Mouse (Mus musculus) hindbrain, embryonic 10.5 days (tissue): ENCODE data around the gene Atg101. TPM values are rescaled to one million over a fixed set of nuclear protein-coding genes. Genes with fewer than 3 reads are reported as not detected.

Experiments
- DNase-seq: peaks from one replicate; pipeline ENCODE4 v3.0.0-alpha.2; 2017; ENCODE audit warnings: low spot score
- H3K27ac ChIP-seq: fragments of 300-500 bp; sonication (generic); 2 replicates; pipeline ENCODE4 v1.5.1; 2016; ENCODE audit warnings: mild to moderate bottlenecking, moderate library complexity
- H3K27me3 ChIP-seq: fragments of 300-500 bp; sonication (generic); 2 replicates; pipeline ENCODE4 v1.6.1; 2016; ENCODE audit warnings: mild to moderate bottlenecking; ENCODE audit not compliant: poor library complexity, insufficient read depth, severe bottlenecking
- H3K36me3 ChIP-seq: fragments of 300-500 bp; sonication (generic); 2 replicates; pipeline ENCODE4 v1.6.1; 2016; ENCODE audit warnings: mild to moderate bottlenecking, moderate library complexity
- H3K4me1 ChIP-seq: fragments of 300-500 bp; sonication (generic); replicated peaks from 2 replicates; pipeline ENCODE4 v1.6.1; 2016; ENCODE audit warnings: mild to moderate bottlenecking
- H3K4me3 ChIP-seq: fragments of 300-500 bp; sonication (generic); 2 replicates; pipeline ENCODE4 v1.5.1; 2016; ENCODE audit warnings: mild to moderate bottlenecking, moderate library complexity
- H3K9me3 ChIP-seq: fragments of 300-500 bp; sonication (generic); 2 replicates; pipeline ENCODE4 v1.6.1; 2016; ENCODE audit warnings: mild to moderate bottlenecking, moderate library complexity
- WGBS: fragments of 180-500 bp; shearing (Covaris S2); methylation state at CpG from one replicate; pipeline ENCODE4 v1.1.7; 2016; 5-methylcytosine and 5-hydroxymethylcytosine counted together
- polyA plus RNA-seq: library from polyadenylated mRNA; unstranded; fragments of >200 nt; fragmentation: Nextera tagmentation; extraction: Ambion mirVana; gene quantifications from 2 replicates; pipeline ENCODE4 v1.2.1, GENCODE M21; 2016

Gene Atg101
- polyA plus RNA-seq, 1 experiment from 2014 or later: 82.1 TPM

- Histone ChIP-seq H3K27ac (no peak overlapping the region), H3K36me3 (peaks cover 13% of the 10 kb centered on the region), H3K27me3 (no peaks in the 10 kb centered on the region), H3K9me3 (no peaks in the 10 kb centered on the region), H3K4me1 (peaks cover 16% of the 10 kb centered on the region), H3K4me3 (no peak overlapping the region)
- 89% methylated on average over 11 of the region's 11 CpGs for WGBS
- no peak for DNase-seq
These were observed 12.0 kb downstream of the Atg101 start for GRCm38 (mm10) chr15:101296091-101296490.

- Histone ChIP-seq H3K36me3 (no peaks in the 10 kb centered on the region), H3K4me3 (peak overlapping the region; percentile 41), H3K27me3 (no peaks in the 10 kb centered on the region), H3K4me1 (peaks cover 16% of the 10 kb centered on the region), H3K27ac (peak overlapping the region; percentile 78; the same call in 1 of the 2 replicates), H3K9me3 (no peaks in the 10 kb centered on the region)
- WGBS: 24% methylated on average over 7 of the region's 7 CpGs
- DNase-seq: no peak
These were observed 13.9 kb downstream of the Atg101 start for GRCm38 (mm10) chr15:101297988-101298387.

DNA sequence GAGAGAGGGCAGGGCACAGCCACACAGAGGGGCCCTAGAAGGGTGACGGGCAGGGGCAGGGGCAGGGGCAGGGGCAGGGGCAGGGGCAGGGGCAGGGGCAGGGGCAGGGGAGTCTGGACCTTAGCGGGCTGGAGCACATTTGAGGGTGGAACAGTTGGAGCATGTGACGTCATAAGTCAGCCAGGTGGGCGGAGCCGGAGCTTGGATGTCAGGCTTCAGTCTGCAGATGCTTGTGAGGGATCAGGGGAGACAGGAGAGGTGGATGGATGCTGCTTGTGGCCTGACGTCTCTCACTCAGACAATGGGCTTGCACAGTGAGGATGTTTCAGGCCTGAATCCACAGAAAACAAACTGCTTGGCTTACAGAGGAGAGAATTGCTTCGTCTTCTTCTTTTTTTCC lies 14.5 kb downstream of the Atg101 start:
- H3K27ac ChIP-seq: peak overlapping the region; percentile 78
- 15% methylated on average over 7 of the region's 7 CpGs for WGBS
- H3K4me3 ChIP-seq: peak overlapping the region; percentile 41
- H3K4me1 ChIP-seq: peaks cover 16% of the 10 kb centered on the region
- no peaks in the 10 kb centered on the region for H3K27me3 ChIP-seq
- DNase-seq: peak; percentile 55
- H3K36me3 ChIP-seq: no peaks in the 10 kb centered on the region
- H3K9me3 ChIP-seq: no peaks in the 10 kb centered on the region

DNA sequence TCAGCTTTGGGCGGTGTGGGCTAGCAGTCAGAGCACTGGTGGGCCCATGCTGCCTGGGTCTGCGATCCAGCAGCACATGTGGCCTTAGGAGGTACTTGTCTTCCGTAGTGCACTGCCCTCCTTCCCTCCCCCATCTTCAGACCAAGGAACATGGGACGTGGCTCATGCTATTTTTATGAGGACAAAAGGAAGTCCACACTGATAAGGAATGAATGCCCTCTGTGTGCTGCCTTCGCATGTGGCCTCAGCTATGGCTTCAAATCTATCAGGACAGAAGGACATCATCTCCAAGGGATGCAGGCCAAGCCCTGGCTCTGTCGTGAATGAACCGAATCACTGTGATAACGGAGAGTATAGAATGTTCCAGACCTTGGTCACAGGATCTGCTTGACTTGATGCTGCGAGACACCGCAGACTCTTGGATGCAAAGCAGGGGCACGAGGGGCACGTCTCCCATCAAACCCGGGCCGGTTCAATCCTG lies 15.4 kb downstream of the Atg101 start:
- Histone ChIP-seq H3K27me3 (no peaks in the 10 kb centered on the region), H3K9me3 (no peaks in the 10 kb centered on the region), H3K4me3 (no peak overlapping the region), H3K36me3 (no peaks in the 10 kb centered on the region), H3K4me1 (peaks cover 10% of the 10 kb centered on the region), H3K27ac (no peak overlapping the region)
- WGBS: 84% methylated on average over 14 of the region's 14 CpGs
- DNase-seq: no peak

- Histone ChIP-seq H3K27me3 (no peaks in the 10 kb centered on the region), H3K4me1 (peaks cover 10% of the 10 kb centered on the region), H3K36me3 (no peaks in the 10 kb centered on the region), H3K9me3 (no peaks in the 10 kb centered on the region), H3K27ac (no peak overlapping the region), H3K4me3 (no peak overlapping the region)
- 79% methylated on average over 6 of the region's 6 CpGs for whole genome bisulfite sequencing
- DNase-seq: no peak
These were observed 16.1 kb downstream of the Atg101 start for GRCm38 (mm10) chr15:101300128-101300527.

DNA sequence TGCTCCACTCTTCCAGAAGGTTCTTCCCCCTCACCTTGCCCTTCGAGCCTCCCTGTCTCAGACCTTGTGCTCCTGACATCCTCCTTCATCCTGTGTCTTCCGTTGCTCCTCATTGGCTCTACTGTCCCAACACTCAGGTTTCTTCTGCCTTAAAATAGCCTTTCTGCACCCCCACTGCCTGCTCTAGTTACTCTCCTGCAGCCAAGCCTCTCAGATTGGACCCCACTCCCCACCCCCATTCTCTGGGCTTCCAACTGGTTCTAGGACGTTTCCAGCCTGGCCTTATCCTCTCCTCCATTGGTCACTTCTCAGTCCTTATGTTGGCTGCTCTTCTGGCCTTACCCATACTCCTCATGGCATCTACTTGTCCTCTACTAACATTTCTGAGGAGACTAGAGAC lies 18.1 kb downstream of the Atg101 start:
- Histone ChIP-seq H3K9me3 (no peaks in the 10 kb centered on the region), H3K4me3 (no peak overlapping the region), H3K27me3 (no peaks in the 10 kb centered on the region), H3K27ac (no peak overlapping the region), H3K4me1 (peaks cover 10% of the 10 kb centered on the region), H3K36me3 (no peaks in the 10 kb centered on the region)
- WGBS: 77% methylated on average over 3 of the region's 3 CpGs
- no peak for DNase-seq

DNA sequence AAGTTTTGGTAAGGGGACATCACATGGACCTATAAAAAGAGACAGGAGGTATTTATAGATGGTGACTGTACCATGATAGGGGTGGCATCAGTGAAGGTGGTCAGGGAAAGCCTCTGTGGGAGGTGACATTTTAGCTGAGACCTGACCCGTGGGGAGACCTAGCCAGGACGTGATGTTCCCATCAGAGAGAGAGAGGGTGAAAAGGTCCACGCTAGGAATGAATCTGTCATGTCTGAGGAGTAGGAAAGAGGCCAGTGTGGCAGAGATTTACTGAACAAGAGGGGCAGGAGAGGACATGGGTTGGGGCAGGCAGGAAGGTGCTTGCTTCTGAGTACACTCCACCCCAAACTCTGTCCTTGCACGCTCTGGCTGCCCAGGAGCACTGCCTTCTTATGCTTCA lies 19.8 kb downstream of the Atg101 start:
- no peak overlapping the region for H3K4me3 ChIP-seq
- no peak for DNase-seq
- H3K9me3 ChIP-seq: no peaks in the 10 kb centered on the region
- H3K27me3 ChIP-seq: no peaks in the 10 kb centered on the region
- 88% methylated on average over 4 of the region's 4 CpGs for WGBS
- no peak overlapping the region for H3K27ac ChIP-seq
- H3K4me1 ChIP-seq: peaks cover 4% of the 10 kb centered on the region; the same call in 1 of the 2 replicates
- no peaks in the 10 kb centered on the region for H3K36me3 ChIP-seq

- Histone ChIP-seq H3K4me1 (peaks cover 11% of the 10 kb centered on the region), H3K4me3 (no peak overlapping the region), H3K27ac (no peak overlapping the region), H3K27me3 (no peaks in the 10 kb centered on the region), H3K9me3 (no peaks in the 10 kb centered on the region), H3K36me3 (no peaks in the 10 kb centered on the region)
- DNase-seq: no peak
- WGBS: 87% methylated on average over 4 of the region's 4 CpGs
These were observed 22.4 kb downstream of the Atg101 start for GRCm38 (mm10) chr15:101306459-101306858.

- Histone ChIP-seq H3K27ac (no peak overlapping the region), H3K4me1 (peaks cover 11% of the 10 kb centered on the region), H3K27me3 (no peaks in the 10 kb centered on the region), H3K36me3 (no peaks in the 10 kb centered on the region), H3K9me3 (no peaks in the 10 kb centered on the region), H3K4me3 (no peak overlapping the region)
- WGBS: 67% methylated on average over 13 of the region's 13 CpGs
- DNase-seq: no peak
These were observed 24.6 kb downstream of the Atg101 start for GRCm38 (mm10) chr15:101308440-101309348.

DNA sequence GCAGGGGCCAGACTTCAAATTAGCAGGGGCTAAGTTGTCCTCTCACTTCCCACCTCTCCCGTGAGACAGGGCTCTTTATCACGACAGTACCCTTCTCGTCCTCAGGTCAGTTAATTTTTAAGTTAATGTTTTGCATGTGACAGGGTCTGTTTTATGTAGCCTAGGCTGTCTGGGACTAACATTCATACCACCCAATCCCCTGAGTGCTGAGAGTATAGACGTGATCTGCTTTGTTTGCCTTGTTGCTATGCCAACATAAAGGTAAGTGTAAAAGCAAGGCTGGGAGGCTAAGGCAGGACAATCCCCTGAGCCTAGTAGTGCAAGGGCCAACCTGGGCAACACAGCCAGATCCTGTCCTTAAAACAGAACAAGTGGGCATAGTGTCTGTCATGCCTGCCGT lies 25.4 kb downstream of the Atg101 start:
- H3K9me3 ChIP-seq: no peaks in the 10 kb centered on the region
- no peaks in the 10 kb centered on the region for H3K36me3 ChIP-seq
- H3K4me1 ChIP-seq: peaks cover 11% of the 10 kb centered on the region
- no peak overlapping the region for H3K27ac ChIP-seq
- H3K27me3 ChIP-seq: no peaks in the 10 kb centered on the region
- H3K4me3 ChIP-seq: no peak overlapping the region
- WGBS: 52% methylated on average over 5 of the region's 5 CpGs
- DNase-seq: no peak

DNA sequence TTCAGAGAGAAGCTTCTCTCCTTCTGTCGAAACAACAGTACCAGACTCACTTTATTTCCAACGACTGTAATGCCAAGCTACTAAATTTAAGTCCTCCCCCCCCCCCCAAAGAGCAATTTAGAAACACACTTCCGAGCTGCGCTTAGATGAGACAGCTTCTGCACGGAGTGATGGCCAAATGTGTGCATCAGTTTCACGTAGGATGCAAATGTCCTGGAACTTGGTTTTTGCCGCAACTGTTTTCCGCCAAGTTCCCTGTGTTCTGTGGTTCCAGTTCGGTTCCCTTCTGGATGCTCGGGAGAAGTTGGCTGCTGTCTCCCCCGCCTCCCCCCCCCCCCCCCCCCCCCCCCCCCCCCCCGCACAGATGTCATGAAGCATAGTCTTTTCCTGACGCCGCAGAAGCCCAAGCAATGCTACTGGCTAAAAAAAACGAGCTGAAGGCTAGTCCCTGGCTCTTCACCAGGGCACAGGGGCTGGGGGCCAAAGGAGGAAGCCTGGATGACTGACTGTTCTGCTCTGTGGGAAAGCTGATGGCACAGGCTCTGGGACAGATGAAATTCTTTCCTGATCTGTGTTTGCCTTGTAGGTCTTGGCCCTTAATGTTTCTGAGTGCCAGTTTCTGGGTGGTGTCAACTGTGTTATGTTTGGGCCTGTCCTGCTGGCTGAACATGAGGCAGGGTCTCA lies 27.2 kb downstream of the Atg101 start:
- Histone ChIP-seq H3K4me3 (no peak overlapping the region), H3K9me3 (no peaks in the 10 kb centered on the region), H3K27ac (no peak overlapping the region), H3K27me3 (no peaks in the 10 kb centered on the region), H3K36me3 (no peaks in the 10 kb centered on the region), H3K4me1 (peaks cover 19% of the 10 kb centered on the region)
- 69% methylated on average over 14 of the region's 15 CpGs for WGBS
- no peak for DNase-seq

GRCm38 (mm10) chr15:101312006-101312405 lies 27.9 kb downstream of the Atg101 start:
- H3K9me3 ChIP-seq: no peaks in the 10 kb centered on the region
- DNase-seq: no peak
- 88% methylated on average over 6 of the region's 6 CpGs for WGBS
- no peak overlapping the region for H3K4me3 ChIP-seq
- peaks cover 22% of the 10 kb centered on the region for H3K4me1 ChIP-seq
- no peak overlapping the region for H3K27ac ChIP-seq
- H3K36me3 ChIP-seq: no peaks in the 10 kb centered on the region
- peaks cover 6% of the 10 kb centered on the region; the same call in 1 of the 2 replicates for H3K27me3 ChIP-seq

DNA sequence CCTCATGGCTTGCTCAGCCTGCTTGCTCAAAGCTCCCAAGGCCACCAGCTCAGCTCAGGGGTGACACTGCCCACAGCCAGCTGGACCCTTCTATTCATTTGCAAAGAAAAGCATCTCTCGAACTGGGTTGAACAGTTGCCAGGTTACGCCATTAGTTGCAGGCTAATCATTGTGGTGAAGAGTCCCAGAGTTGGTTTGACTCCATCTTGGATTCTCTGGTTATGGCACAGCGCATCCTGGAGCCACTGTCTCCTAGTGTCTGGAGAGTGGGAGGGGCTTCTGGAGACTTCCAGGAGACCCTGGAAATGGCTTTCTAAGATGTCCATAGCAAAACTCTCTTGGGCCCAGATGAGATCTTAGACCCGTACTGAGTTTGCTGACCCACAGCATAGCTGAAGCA lies 31.3 kb downstream of the Atg101 start:
- Histone ChIP-seq H3K36me3 (no peaks in the 10 kb centered on the region), H3K27me3 (peaks cover 6% of the 10 kb centered on the region; the same call in 1 of the 2 replicates), H3K4me3 (no peak overlapping the region), H3K27ac (no peak overlapping the region), H3K4me1 (peaks cover 19% of the 10 kb centered on the region), H3K9me3 (no peaks in the 10 kb centered on the region)
- DNase-seq: no peak
- 87% methylated on average over 4 of the region's 4 CpGs for WGBS
